Mouse (Mus musculus): ENCODE data around the gene Cdkl3. TPM values are rescaled to one million over a fixed set of nuclear protein-coding genes. Genes with fewer than 3 reads are reported as not detected.

Cdkl3 gene
- polyA plus RNA-seq, 1 experiment from 2014 or later = 13.4 TPM

GRCm38 (mm10) chr11:52018217-52018616, 14.2 kb downstream of the Cdkl3 start:
- Histone ChIP-seq H3K4me3 (no peak overlapping the region), H3K27me3 (no peaks in the 10 kb centered on the region), H3K9me3 (no peaks in the 10 kb centered on the region), H3K4me1 (no peaks in the 10 kb centered on the region), H3K4me2 (replicated peaks) (no peak overlapping the region), H3K36me3 (peaks cover 5% of the 10 kb centered on the region; the same call in 1 of the 2 replicates), H3K27ac (no peak overlapping the region), H3K9ac (no peak overlapping the region)
- WGBS = 80% methylated on average over 9 of the region's 9 CpGs
- no peak for ATAC-seq (ENCODE audit: insufficient number of reproducible peaks, insufficient read depth, low FRiP score, low TSS enrichment)

GRCm38 (mm10) chr11:52032356-52032755, 28.3 kb downstream of the Cdkl3 start:
- no peak for ATAC-seq (ENCODE audit: insufficient number of reproducible peaks, insufficient read depth, low FRiP score, low TSS enrichment)
- no peaks in the 10 kb centered on the region for H3K27me3 ChIP-seq
- H3K4me2 ChIP-seq (replicated peaks) = no peak overlapping the region
- 74% methylated on average over 8 of the region's 8 CpGs for WGBS
- H3K9ac ChIP-seq = no peak overlapping the region
- H3K36me3 ChIP-seq = 0 out of 2 replicates have a peak, but pooled peaks cover 5% of the 10 kb centered on the region
- H3K4me3 ChIP-seq = no peak overlapping the region
- no peak overlapping the region for H3K27ac ChIP-seq
- no peaks in the 10 kb centered on the region for H3K9me3 ChIP-seq
- H3K4me1 ChIP-seq = no peaks in the 10 kb centered on the region

GRCm38 (mm10) chr11:52033953-52034352, 29.9 kb downstream of the Cdkl3 start:
- H3K36me3 ChIP-seq = 0 out of 2 replicates have a peak, but pooled peaks cover 5% of the 10 kb centered on the region
- 84% methylated on average over 1 of the region's 1 CpGs for WGBS
- no peak overlapping the region for H3K9ac ChIP-seq
- H3K27me3 ChIP-seq = no peaks in the 10 kb centered on the region
- no peak for ATAC-seq (ENCODE audit: insufficient number of reproducible peaks, insufficient read depth, low FRiP score, low TSS enrichment)
- no peaks in the 10 kb centered on the region for H3K9me3 ChIP-seq
- H3K4me1 ChIP-seq = no peaks in the 10 kb centered on the region
- no peak overlapping the region for H3K4me2 ChIP-seq (replicated peaks)
- H3K27ac ChIP-seq = no peak overlapping the region
- H3K4me3 ChIP-seq = no peak overlapping the region

GRCm38 (mm10) chr11:52035905-52036304, 31.9 kb downstream of the Cdkl3 start:
- H3K27ac ChIP-seq = no peak overlapping the region
- H3K9me3 ChIP-seq = no peaks in the 10 kb centered on the region
- 0 out of 2 replicates have a peak, but pooled peaks cover 5% of the 10 kb centered on the region for H3K36me3 ChIP-seq
- H3K4me3 ChIP-seq = no peak overlapping the region
- no peak for ATAC-seq (ENCODE audit: insufficient number of reproducible peaks, insufficient read depth, low FRiP score, low TSS enrichment)
- 74% methylated on average over 3 of the region's 3 CpGs for WGBS
- H3K9ac ChIP-seq = no peak overlapping the region
- no peaks in the 10 kb centered on the region for H3K4me1 ChIP-seq
- no peak overlapping the region for H3K4me2 ChIP-seq (replicated peaks)
- no peaks in the 10 kb centered on the region for H3K27me3 ChIP-seq

GRCm38 (mm10) chr11:52037659-52038058, 33.6 kb downstream of the Cdkl3 start:
- 67% methylated on average over 3 of the region's 3 CpGs for WGBS

GRCm38 (mm10) chr11:52043224-52043623, 39.2 kb downstream of the Cdkl3 start:
- Histone ChIP-seq H3K9me3 (no peaks in the 10 kb centered on the region), H3K9ac (no peak overlapping the region), H3K4me1 (no peaks in the 10 kb centered on the region), H3K27ac (no peak overlapping the region), H3K36me3 (no peaks in the 10 kb centered on the region), H3K4me3 (no peak overlapping the region), H3K4me2 (replicated peaks) (no peak overlapping the region), H3K27me3 (no peaks in the 10 kb centered on the region)
- WGBS = 83% methylated on average over 3 of the region's 3 CpGs
- no peak for ATAC-seq (ENCODE audit: insufficient number of reproducible peaks, insufficient read depth, low FRiP score, low TSS enrichment)

More at GRCm38 (mm10) chr11:52037659-52038058, 33.6 kb downstream of the Cdkl3 start:
- no peak overlapping the region for H3K4me3 ChIP-seq
- H3K4me1 ChIP-seq = no peaks in the 10 kb centered on the region
- no peak for ATAC-seq (ENCODE audit: insufficient number of reproducible peaks, insufficient read depth, low FRiP score, low TSS enrichment)
- no peaks in the 10 kb centered on the region for H3K27me3 ChIP-seq
- no peaks in the 10 kb centered on the region for H3K9me3 ChIP-seq
- H3K27ac ChIP-seq = no peak overlapping the region
- no peak overlapping the region for H3K9ac ChIP-seq
- no peaks in the 10 kb centered on the region for H3K36me3 ChIP-seq
- no peak overlapping the region for H3K4me2 ChIP-seq (replicated peaks)

- no peaks in the 10 kb centered on the region for H3K4me1 ChIP-seq
- no peak overlapping the region for H3K9ac ChIP-seq
- H3K4me2 ChIP-seq (replicated peaks) = no peak overlapping the region
- no peak overlapping the region for H3K27ac ChIP-seq
- no peaks in the 10 kb centered on the region for H3K9me3 ChIP-seq
- no peak overlapping the region for H3K4me3 ChIP-seq
- H3K36me3 ChIP-seq = no peaks in the 10 kb centered on the region
- H3K27me3 ChIP-seq = no peaks in the 10 kb centered on the region
- no peak for ATAC-seq (ENCODE audit: insufficient number of reproducible peaks, insufficient read depth, low FRiP score, low TSS enrichment)
These were observed 40.1 kb downstream of the Cdkl3 start for GRCm38 (mm10) chr11:52044156-52044555.

GRCm38 (mm10) chr11:52046446-52047165, 42.6 kb downstream of the Cdkl3 start:
- Histone ChIP-seq H3K36me3 (no peaks in the 10 kb centered on the region), H3K4me2 (replicated peaks) (no peak overlapping the region), H3K27me3 (no peaks in the 10 kb centered on the region), H3K9me3 (no peaks in the 10 kb centered on the region), H3K27ac (no peak overlapping the region), H3K9ac (no peak overlapping the region), H3K4me3 (no peak overlapping the region), H3K4me1 (no peaks in the 10 kb centered on the region)
- WGBS = 58% methylated on average over 4 of the region's 4 CpGs
- ATAC-seq (ENCODE audit: insufficient number of reproducible peaks, insufficient read depth, low FRiP score, low TSS enrichment) = no peak

- no peaks in the 10 kb centered on the region for H3K27me3 ChIP-seq
- no peak overlapping the region for H3K27ac ChIP-seq
- ATAC-seq (ENCODE audit: insufficient number of reproducible peaks, insufficient read depth, low FRiP score, low TSS enrichment) = no peak
- WGBS = 90% methylated on average over 6 of the region's 6 CpGs
- H3K36me3 ChIP-seq = no peaks in the 10 kb centered on the region
- H3K9ac ChIP-seq = no peak overlapping the region
- H3K4me3 ChIP-seq = no peak overlapping the region
- H3K4me2 ChIP-seq (replicated peaks) = no peak overlapping the region
- H3K9me3 ChIP-seq = no peaks in the 10 kb centered on the region
- H3K4me1 ChIP-seq = no peaks in the 10 kb centered on the region
These were observed 49.4 kb downstream of the Cdkl3 start for GRCm38 (mm10) chr11:52053371-52053770.

- no peak overlapping the region for H3K4me3 ChIP-seq
- WGBS = 69% methylated on average over 3 of the region's 3 CpGs
- no peaks in the 10 kb centered on the region for H3K36me3 ChIP-seq
- no peaks in the 10 kb centered on the region for H3K9me3 ChIP-seq
- H3K27me3 ChIP-seq = no peaks in the 10 kb centered on the region
- no peak overlapping the region for H3K27ac ChIP-seq
- no peak for ATAC-seq (ENCODE audit: insufficient number of reproducible peaks, insufficient read depth, low FRiP score, low TSS enrichment)
- no peaks in the 10 kb centered on the region for H3K4me1 ChIP-seq
- no peak overlapping the region for H3K4me2 ChIP-seq (replicated peaks)
- no peak overlapping the region for H3K9ac ChIP-seq
These were observed 50.7 kb downstream of the Cdkl3 start for GRCm38 (mm10) chr11:52054728-52055127.

GRCm38 (mm10) chr11:52056198-52056597, 52.2 kb downstream of the Cdkl3 start:
- Histone ChIP-seq H3K9ac (no peak overlapping the region), H3K27me3 (no peaks in the 10 kb centered on the region), H3K9me3 (no peaks in the 10 kb centered on the region), H3K27ac (no peak overlapping the region), H3K36me3 (no peaks in the 10 kb centered on the region), H3K4me1 (no peaks in the 10 kb centered on the region), H3K4me3 (no peak overlapping the region), H3K4me2 (replicated peaks) (no peak overlapping the region)
- WGBS = 87% methylated on average over 5 of the region's 5 CpGs
- ATAC-seq (ENCODE audit: insufficient number of reproducible peaks, insufficient read depth, low FRiP score, low TSS enrichment) = no peak

- Histone ChIP-seq H3K36me3 (no peaks in the 10 kb centered on the region), H3K4me1 (no peaks in the 10 kb centered on the region), H3K4me3 (no peak overlapping the region), H3K9ac (no peak overlapping the region), H3K27ac (no peak overlapping the region), H3K4me2 (replicated peaks) (no peak overlapping the region), H3K27me3 (no peaks in the 10 kb centered on the region), H3K9me3 (no peaks in the 10 kb centered on the region)
- WGBS = 57% methylated on average over 5 of the region's 5 CpGs
- no peak for ATAC-seq (ENCODE audit: insufficient number of reproducible peaks, insufficient read depth, low FRiP score, low TSS enrichment)
These were observed 55.0 kb downstream of the Cdkl3 start for GRCm38 (mm10) chr11:52059001-52059400.
